Mouse (Mus musculus) liver, embryonic 16.5 days (tissue): ENCODE results near the gene 4930539E08Rik. TPM values are rescaled to one million over a fixed set of nuclear protein-coding genes. Genes with fewer than 3 reads are reported as not detected.
A peak's percentile ranks its signal among the peaks of the same experiment; 100 is the strongest.

ENCODE experiments used
- ATAC-seq: fragments of 200-750 bp; cut with Nextera tagmentation; 2 replicates; pipeline ENCODE4 v1.8.0; 2017; ENCODE audit warnings: low read depth, mild to moderate bottlenecking, moderate number of reproducible peaks, moderate library complexity
- H3K27ac ChIP-seq: fragments of 300-500 bp; sonication (generic); 2 replicates; pipeline ENCODE4 v1.5.1; 2014; ENCODE audit warnings: mild to moderate bottlenecking, low read length
- H3K27me3 ChIP-seq: fragments of 300-500 bp; sonication (generic); 2 replicates; pipeline ENCODE4 v1.6.1; 2014; ENCODE audit warnings: low read depth, low read length, mixed read lengths; ENCODE audit not compliant: control insufficient read depth, insufficient read depth
- H3K36me3 ChIP-seq: fragments of 300-500 bp; sonication (generic); 2 replicates; pipeline ENCODE4 v1.6.1; 2014; ENCODE audit warnings: mild to moderate bottlenecking; ENCODE audit not compliant: control insufficient read depth, insufficient read depth
- H3K4me1 ChIP-seq: fragments of 300-500 bp; sonication (generic); 2 replicates; pipeline ENCODE4 v1.6.1; 2014; ENCODE audit warnings: low read depth, low read length, mixed read lengths; ENCODE audit not compliant: control insufficient read depth
- H3K4me2 ChIP-seq: fragments of 300-500 bp; sonication (generic); 2 replicates; pipeline ENCODE4 v1.6.1; 2014; ENCODE audit warnings: low read depth, low read length, mixed read lengths
- H3K4me3 ChIP-seq: fragments of 300-500 bp; sonication (generic); 2 replicates; pipeline ENCODE4 v1.5.1; 2014; ENCODE audit warnings: low read depth, mild to moderate bottlenecking, low read length
- H3K9ac ChIP-seq: fragments of 300-500 bp; sonication (generic); 2 replicates; pipeline ENCODE4 v1.6.1; 2014; ENCODE audit warnings: low read depth, low read length
- H3K9me3 ChIP-seq: fragments of 300-500 bp; sonication (generic); replicated peaks from 2 replicates; pipeline ENCODE4 v1.6.1; 2016; ENCODE audit warnings: low read length; ENCODE audit not compliant: control insufficient read depth
- WGBS: fragments of 180-500 bp; shearing (Covaris S2); extraction: QIAGEN DNeasy Blood & Tissue Kit; methylation state at CpG from one replicate; pipeline ENCODE4 v1.1.7; 2014; ENCODE audit not compliant: insufficient replicate concordance; 5-methylcytosine and 5-hydroxymethylcytosine counted together
- polyA plus RNA-seq: library from polyadenylated mRNA; unstranded; fragments of >200 nt; fragmentation: Nextera tagmentation; extraction: Ambion mirVana; gene quantifications from 2 replicates; pipeline ENCODE4 v1.2.1, GENCODE M21; 2015

The 4930539E08Rik gene
- polyA plus RNA-seq, 1 experiment from 2014 or later, result not detected

DNA sequence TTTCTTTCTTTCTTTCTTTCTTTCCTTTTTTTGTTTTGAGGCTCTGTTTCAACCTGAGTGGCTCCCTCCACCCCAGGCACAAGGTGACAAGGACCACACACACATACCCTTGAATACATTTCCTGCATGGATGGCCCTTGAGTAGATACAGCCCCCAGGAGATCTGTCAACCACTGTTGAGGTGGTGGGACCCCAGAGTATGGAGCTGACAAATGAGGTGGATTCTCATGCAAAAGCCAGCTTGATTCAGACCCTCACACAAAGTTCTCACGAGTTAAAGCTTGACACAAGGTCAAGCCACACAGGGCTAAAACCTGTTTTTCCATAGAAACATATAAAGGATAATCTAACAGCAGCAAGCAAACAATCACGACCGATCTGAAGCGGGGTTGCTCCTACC is 17.1 kb upstream of the 4930539E08Rik start:
- H3K36me3 ChIP-seq, result no peaks in the 10 kb centered on the region
- WGBS, result 89% methylated on average over 4 of the region's 4 CpGs
- H3K27ac ChIP-seq, result peak overlapping the region; percentile 15; the same call in 1 of the 2 replicates
- H3K9me3 ChIP-seq, result no peaks in the 10 kb centered on the region
- H3K4me2 ChIP-seq, result no peak overlapping the region
- no peaks in the 10 kb centered on the region for H3K27me3 ChIP-seq
- H3K4me3 ChIP-seq, result no peak overlapping the region
- peaks cover 42% of the 10 kb centered on the region for H3K4me1 ChIP-seq
- no peak overlapping the region for H3K9ac ChIP-seq
- no peak for ATAC-seq

DNA sequence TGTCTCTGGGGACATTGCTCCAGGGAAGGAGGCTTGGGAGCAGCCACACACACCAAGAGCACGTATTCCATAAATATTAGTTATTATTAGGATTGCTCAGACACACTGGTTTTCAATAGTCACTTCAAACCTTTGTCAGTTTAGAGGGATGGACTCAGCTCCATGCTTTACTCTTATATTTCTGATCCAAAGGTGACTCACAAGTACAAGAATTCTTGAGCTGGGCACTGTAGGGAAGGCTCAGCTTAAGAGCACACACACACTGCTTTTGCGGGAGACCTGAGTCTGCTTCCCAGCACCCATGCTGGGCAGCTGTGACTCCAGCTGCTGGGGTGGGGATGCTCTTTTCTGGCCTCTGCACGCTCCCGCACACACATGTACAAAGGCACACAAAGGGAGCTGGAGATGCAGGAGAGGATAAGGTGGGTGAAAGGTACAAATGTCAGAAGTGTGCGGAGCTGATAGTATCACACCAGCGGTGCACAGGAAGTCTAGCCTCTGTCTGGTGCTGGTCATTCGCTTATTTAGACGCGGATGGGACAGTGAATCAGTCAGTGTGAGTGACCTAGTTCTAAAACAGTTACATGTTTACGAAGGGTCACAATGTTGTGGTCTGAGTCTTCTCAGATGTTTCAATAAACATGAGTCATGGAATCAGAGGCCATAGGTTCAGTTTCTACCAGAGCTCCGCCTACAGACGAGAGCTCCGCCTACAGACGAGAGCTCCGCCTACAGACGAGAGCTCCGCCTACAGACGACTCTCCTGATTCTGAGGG is 16.5 kb upstream of the 4930539E08Rik start:
- peaks cover 48% of the 10 kb centered on the region for H3K4me1 ChIP-seq
- H3K27ac ChIP-seq, result peak overlapping the region; percentile 96
- no peaks in the 10 kb centered on the region for H3K9me3 ChIP-seq
- 82% methylated on average over 18 of the region's 18 CpGs for WGBS
- ATAC-seq, result no peak
- H3K9ac ChIP-seq, result 0 out of 2 replicates have a peak overlapping the region, but pooled peaks have one; percentile 3
- H3K4me3 ChIP-seq, result no peak overlapping the region
- no peaks in the 10 kb centered on the region for H3K36me3 ChIP-seq
- no peak overlapping the region for H3K4me2 ChIP-seq
- no peaks in the 10 kb centered on the region for H3K27me3 ChIP-seq

DNA sequence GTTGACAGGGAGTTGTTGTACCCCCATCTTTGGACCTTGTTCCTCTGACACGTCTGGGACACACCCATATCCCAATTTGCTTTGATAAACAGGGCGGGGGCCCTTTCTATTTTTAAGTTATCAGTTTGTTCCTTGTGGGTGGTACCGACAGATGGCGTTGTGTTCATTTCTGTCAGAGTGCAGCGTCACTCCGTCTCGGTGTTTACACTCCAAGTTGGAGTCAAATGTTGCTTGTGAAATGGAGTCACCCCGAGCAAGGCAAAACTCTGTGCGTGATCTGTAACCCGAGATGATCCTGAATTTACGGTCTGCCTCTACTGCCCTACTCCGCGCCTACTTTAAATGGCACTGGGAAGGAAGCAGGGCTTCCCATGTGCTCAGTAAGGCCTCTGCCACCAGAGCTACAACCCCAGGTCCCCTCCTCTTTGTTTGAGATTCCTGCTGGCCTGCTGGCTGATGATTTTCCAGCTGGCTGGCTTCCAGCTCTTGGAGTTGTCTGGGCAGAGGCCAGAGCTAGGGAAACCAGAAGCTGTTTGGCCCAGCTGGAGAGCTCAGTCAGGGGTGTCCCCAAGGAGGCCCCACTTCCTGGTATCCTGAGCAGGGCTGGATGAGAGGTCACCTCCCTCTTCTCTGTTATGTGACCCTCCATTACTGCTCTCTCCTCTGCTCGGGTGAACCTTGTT is 15.4 kb upstream of the 4930539E08Rik start:
- WGBS, result 9% methylated on average over 14 of the region's 14 CpGs
- ATAC-seq, result peak; percentile 84
- H3K9me3 ChIP-seq, result no peaks in the 10 kb centered on the region
- H3K4me2 ChIP-seq, result peak overlapping the region; percentile 52
- H3K9ac ChIP-seq, result peak overlapping the region; percentile 73
- no peaks in the 10 kb centered on the region for H3K36me3 ChIP-seq
- peak overlapping the region; percentile 35 for H3K4me3 ChIP-seq
- H3K27ac ChIP-seq, result peak overlapping the region; percentile 96
- peaks cover 40% of the 10 kb centered on the region for H3K4me1 ChIP-seq
- no peaks in the 10 kb centered on the region for H3K27me3 ChIP-seq

DNA sequence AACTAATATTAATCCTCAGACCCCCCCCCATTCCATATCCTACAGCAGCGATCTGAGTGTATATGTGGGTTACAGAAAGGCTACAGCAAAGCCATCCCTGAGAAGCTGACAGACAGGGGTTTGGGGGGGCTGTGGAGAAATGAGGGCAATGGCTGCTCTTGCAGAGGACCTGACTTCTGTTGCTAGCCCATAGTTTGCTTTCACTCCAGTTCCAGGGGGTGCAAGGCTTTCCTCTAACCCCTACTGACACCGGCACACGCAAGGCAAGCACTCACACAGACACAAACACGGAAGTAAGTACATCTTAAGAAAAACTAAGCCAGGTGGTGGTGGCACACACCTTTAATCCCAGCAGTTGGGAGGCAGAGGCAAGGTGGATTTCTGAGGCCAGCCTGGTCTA is 14.2 kb upstream of the 4930539E08Rik start:
- Histone ChIP-seq H3K4me3 (no peak overlapping the region), H3K9me3 (no peaks in the 10 kb centered on the region), H3K27me3 (no peaks in the 10 kb centered on the region), H3K36me3 (no peaks in the 10 kb centered on the region), H3K4me1 (peaks cover 40% of the 10 kb centered on the region), H3K4me2 (no peak overlapping the region), H3K27ac (peak overlapping the region; percentile 96), H3K9ac (peak overlapping the region; percentile 33)
- WGBS, result 81% methylated on average over 4 of the region's 4 CpGs
- no peak for ATAC-seq

DNA sequence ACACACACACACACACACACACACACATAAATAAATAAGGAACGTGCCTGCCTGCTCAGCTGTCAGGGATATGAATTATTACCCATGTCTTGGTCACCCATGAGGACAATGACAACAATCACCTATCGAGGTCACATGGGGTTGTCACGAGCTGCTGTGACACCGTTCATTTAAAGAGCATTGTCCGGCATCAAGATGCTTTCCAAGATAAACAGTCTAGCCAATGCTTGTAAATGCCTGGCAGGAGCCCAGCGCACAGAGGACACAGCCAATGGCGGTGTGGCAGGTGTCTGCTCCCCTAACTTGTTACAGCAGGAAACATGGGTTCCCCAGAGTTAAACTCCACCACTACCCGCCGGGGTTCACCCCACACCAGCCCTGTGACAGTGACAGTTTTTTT is 12.9 kb upstream of the 4930539E08Rik start:
- WGBS, result 66% methylated on average over 9 of the region's 9 CpGs
- no peak for ATAC-seq

DNA sequence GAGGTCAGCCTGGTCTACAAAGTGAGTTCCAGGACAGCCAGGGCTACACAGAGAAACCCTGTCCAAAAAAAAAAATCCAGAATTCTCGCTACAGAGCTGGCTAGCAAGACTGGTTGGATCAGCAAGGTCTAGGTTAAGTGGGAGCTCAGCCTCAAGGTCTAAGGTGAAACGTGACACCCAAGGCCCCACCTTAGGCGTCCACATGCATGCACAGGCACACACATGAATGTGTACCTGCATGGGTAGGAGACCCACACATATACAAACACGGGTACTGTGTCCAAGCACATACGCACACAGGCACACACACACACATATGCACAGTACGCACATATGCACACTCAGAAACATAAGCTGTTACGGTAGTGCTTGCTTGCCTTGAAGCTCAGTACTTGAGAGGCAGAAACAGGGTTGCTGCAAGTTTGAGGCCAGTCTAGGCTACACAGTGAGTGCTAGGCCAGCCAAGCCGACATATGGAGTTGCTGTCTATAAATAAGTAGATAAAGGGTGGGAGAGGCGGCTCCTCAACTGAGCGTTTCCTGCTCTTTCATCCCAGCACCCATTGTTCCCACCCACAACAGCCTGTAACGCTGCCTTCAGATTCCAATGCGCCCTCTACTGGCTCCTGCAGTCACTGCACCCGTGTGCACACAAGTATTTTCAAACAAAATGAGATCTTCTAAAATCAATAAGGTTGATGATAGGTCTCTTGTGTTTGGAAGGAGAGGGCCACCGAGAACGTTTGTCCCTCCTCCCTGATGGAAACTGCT is 11.9 kb upstream of the 4930539E08Rik start:
- H3K9me3 ChIP-seq, result no peaks in the 10 kb centered on the region
- H3K27me3 ChIP-seq, result no peaks in the 10 kb centered on the region
- H3K4me3 ChIP-seq, result no peak overlapping the region
- H3K4me2 ChIP-seq, result no peak overlapping the region
- H3K4me1 ChIP-seq, result peaks cover 40% of the 10 kb centered on the region
- no peaks in the 10 kb centered on the region for H3K36me3 ChIP-seq
- no peak for ATAC-seq
- WGBS, result 36% methylated on average over 15 of the region's 15 CpGs
- peak overlapping the region; percentile 65 for H3K27ac ChIP-seq
- H3K9ac ChIP-seq, result no peak overlapping the region

More for the DNA sequence above, 12.9 kb upstream of the 4930539E08Rik start:
- H3K9me3 ChIP-seq, result no peaks in the 10 kb centered on the region
- H3K27ac ChIP-seq, result 0 out of 2 replicates have a peak overlapping the region, but pooled peaks have one; percentile 12
- H3K36me3 ChIP-seq, result no peaks in the 10 kb centered on the region
- no peak overlapping the region for H3K4me2 ChIP-seq
- H3K9ac ChIP-seq, result no peak overlapping the region
- peaks cover 40% of the 10 kb centered on the region for H3K4me1 ChIP-seq
- H3K27me3 ChIP-seq, result no peaks in the 10 kb centered on the region
- H3K4me3 ChIP-seq, result no peak overlapping the region

DNA sequence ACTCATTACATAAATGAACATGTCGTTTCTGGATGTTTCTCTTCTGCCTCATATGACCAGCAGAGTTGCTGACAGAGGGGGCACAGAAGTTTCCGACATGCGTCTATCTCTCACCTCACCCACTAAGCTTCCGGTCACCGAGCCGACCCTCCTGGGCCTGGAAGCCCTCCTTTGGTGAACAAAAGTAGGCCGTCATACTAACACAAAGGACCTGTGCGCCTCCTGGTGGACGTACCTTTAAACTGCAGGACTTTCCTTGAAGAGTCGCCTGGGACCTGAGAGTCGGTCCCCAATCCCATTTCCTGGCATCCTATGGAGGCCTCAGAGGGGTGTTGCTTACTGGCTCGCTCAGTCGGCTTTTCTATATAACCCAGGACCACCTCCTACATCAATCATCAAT is 11.3 kb upstream of the 4930539E08Rik start:
- Histone ChIP-seq H3K4me1 (peaks cover 35% of the 10 kb centered on the region), H3K36me3 (no peaks in the 10 kb centered on the region), H3K9me3 (no peaks in the 10 kb centered on the region), H3K4me2 (no peak overlapping the region), H3K27ac (no peak overlapping the region), H3K27me3 (no peaks in the 10 kb centered on the region), H3K9ac (no peak overlapping the region), H3K4me3 (no peak overlapping the region)
- ATAC-seq, result no peak
- WGBS, result 11% methylated on average over 13 of the region's 13 CpGs

DNA sequence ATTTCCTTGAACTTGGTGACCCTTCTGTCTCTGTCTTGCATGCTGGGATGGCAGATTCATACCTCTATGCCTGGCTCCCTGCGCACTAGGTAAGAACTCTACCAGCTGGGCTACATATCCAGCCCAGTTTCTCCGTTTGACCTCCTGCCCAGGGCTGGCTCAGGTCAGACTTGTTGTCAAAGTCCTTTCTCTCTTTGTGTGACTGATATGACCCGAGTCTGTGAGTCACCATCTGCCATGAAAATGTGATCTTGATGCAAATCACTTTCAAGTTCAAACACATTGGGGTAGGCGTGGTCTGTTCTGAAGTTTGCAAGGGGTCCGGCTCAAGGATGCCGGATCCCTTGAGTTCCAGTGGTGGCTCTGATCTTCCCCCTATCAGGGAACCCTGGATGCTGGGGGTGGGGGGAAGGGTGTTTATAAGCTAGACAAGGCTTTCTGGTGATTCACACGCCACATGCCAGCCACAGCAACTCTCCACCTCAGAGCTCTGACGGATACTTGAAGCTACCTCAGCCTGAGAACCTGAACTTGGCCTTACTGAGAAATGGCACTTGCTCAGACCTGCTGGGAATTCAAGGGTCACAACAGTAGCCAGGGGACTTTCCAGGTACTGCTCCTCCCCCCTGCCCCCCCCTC is 10.0 kb upstream of the 4930539E08Rik start:
- WGBS, result 76% methylated on average over 8 of the region's 8 CpGs

More for the DNA sequence above, 10.0 kb upstream of the 4930539E08Rik start:
- ATAC-seq, result no peak
- no peak overlapping the region for H3K4me2 ChIP-seq
- H3K27ac ChIP-seq, result no peak overlapping the region
- no peaks in the 10 kb centered on the region for H3K9me3 ChIP-seq
- no peak overlapping the region for H3K4me3 ChIP-seq
- no peak overlapping the region for H3K9ac ChIP-seq
- no peaks in the 10 kb centered on the region for H3K27me3 ChIP-seq
- H3K4me1 ChIP-seq, result peaks cover 26% of the 10 kb centered on the region
- H3K36me3 ChIP-seq, result no peaks in the 10 kb centered on the region
